Mouse (Mus musculus): ENCODE results near the gene Nfrkb. TPM values are rescaled to one million over a fixed set of nuclear protein-coding genes. Genes with fewer than 3 reads are reported as not detected.

Gene Nfrkb
- total RNA-seq, 2 experiments from 2014 or later: 13.1 TPM

DNA sequence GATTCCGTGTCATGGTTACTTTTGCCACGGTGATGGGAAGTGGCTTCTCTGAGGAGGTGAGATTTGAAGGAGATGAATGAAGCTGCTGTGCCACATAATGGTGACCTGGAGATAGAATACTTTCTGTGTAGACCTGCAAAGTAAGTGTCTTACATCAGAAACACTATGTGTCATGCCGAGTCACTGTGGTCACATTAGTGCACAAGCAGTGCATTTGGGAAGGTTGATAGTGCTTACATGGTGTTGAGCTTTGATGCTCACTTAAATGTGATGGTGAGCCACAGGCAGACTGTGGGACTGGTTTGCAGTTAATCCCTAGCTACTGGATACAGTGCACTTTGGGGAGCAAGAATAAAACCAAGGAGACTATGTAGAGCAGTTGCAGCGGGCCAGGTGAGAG is 26.2 kb downstream of the Nfrkb start:
- DNase-seq: no peak
- intact Hi-C loops (cut with DNase I): no loop called here

DNA sequence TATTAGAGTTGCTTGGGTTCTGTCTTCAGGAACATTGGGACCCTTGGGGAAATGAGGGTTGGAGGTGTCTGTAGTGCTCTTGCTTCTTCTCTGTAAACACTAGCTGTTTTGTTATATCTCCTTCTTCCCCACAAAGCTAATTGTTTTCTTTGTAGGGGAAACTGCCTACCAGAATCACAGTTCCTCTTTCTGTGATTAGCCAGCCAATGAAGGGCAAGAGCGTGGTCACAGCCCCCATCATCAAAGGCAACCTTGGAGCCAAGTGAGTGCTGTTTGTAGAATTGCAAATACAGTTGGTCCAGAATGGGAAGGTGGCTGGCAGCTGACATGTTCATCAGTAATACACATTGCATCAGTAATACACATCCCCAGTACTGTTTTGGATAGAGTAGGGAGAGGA is 32.8 kb downstream of the Nfrkb start:
- intact Hi-C loops (cut with DNase I): no loop called here
- no peak for DNase-seq

DNA sequence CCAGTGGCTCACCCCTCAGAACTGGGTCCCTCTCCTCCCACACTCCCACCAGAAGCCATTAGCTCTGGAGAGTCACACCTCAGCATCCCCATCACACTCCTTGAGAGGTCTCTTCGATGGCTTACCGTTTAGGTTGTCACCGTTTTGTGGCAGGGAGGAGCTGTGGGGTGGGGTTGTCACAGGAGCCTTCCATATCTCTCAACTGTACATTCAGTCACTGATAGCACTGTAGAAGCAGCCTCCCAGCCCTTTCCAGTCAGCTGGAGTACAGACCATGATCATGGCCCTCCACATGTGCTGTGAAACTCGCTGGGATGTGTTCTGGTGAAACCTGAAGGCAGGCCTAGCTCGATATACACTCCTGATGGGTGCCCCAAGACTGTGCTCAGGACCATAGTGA is 36.2 kb downstream of the Nfrkb start:
- intact Hi-C loops (cut with DNase I): no loop called here
- no peak for DNase-seq

DNA sequence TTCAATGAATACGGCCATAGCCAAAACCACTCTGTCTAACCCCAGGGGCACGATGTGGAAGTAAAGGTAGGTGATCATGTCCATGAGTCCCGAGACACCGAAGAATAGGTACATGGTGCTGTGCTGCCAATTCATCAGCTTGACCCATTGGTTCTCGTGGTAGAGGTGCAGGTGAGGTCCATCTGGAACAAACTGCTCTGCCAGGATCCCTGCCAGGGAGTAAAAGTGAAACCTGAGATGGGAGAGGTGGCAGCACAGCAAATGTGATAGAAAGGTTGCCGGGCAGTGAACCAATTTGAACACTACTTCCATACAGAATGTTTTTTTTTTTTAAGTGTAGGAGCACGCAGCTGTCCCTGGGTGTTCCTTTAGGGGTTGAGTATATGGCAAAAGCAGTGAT is 43.0 kb downstream of the Nfrkb start:
- intact Hi-C loops (cut with DNase I): no loop called here
- DNase-seq: no peak

DNA sequence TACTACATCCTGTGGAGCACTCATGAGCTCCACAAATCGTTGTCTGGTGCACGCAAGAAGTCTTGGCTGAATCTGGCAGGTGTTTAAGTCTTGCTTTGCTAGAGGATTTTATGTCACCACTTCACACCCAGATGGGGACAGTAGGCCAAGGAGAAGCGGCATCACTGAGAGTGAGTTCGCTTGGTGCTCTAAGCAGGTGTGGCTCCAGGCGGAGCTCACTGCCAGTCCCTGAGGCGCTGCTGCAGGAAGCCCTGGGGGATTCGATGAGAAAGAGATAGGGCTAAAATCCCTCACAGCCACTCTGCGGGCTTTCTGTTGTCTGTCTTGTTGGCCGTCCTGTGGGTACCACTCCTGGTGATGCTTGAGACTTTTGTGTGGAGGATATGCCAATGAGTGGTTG is 44.0 kb downstream of the Nfrkb start:
- no peak for DNase-seq
- intact Hi-C loops (cut with DNase I): no loop called here

DNA sequence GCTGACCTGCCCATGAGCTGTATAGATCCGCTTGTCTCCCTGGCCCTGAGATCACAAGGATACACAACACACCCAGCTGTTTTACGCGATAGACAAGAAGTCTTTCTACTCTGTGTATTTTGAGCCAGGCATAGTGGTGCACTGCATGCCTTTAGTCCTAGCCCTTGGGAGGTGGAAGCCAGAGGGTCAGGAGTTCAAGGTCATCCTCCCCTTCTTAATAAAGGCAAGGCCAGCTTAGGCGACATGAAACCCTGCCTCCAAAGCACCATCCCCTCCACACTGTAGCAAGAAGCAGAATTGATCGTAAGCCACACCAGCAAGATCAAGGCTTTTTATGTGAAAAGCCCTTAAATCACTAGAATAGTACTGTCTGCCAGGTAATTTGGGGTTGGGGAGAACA is 45.8 kb downstream of the Nfrkb start:
- no peak for DNase-seq
- intact Hi-C loops (cut with DNase I): no loop called here

DNA sequence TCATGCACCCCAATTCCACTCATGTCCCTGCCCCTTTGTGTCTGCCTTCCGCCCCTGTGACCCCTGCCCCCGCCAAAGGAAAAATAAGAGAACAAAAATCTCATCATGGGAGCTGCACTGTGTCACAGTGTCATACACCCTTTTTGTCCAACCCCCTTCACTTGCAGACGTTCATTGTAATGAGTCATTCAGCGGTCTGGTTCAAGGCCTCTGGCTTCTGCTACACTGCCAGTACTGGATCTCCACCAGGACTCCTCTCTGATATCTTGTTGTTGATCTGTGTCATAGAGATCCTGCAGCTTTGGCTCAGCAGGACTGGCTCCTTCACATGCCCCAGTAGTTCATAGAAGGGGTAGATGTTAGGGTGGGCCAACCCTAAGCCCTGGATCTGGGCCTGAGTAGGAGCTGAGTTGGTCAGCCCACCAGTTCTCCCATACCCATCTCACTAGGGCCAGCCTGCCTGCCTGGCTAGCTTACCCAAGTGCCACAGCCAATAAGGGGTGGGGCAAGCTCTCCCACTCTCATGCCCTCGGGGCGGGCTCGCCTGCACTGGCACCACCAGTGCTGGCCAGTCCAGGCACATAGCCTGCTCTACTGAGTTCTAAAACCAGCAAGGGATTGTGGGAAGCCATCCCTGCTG is 46.5 kb downstream of the Nfrkb start:
- DNase-seq: no peak
- intact Hi-C loops (cut with DNase I): no loop called here

DNA sequence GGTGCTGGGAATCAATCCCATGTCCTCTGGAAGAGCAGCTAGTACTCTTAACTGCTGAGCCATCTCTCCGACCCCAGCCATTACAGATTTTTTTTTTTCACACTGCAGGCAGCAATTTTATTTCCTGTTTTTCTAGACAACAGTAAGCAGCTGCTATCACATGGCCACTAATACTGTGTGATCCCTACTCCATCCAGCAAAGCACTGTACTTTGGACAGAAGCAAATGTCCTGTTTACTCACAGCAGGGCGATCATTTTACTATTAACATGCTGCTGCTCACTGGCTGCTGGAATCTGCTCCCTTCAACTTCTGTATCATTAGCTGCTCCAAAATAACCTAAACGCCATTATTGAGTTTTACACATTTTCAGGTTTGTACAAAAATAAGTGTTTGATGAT is 47.4 kb downstream of the Nfrkb start:
- DNase-seq: no peak
- intact Hi-C loops (cut with DNase I): no loop called here

DNA sequence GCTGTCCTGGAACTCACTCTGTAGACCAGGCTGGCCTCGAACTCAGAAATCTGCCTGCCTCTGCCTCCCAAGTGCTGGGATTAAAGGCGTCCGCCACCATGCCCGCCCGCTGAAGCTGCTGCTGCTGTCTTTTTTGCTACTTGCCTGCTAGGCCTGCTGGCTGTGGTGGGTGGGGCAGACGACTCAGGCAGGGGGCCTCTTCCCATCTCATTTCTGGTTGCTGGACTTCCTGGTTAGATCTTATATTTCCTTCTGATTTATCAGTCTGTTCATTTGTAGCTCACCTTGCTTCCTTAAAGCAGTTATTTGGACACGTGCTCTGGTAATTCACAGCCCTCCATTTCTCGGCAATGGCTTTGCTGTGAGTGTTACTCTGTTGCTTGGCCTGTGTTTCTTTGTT is 49.4 kb downstream of the Nfrkb start:
- no peak for DNase-seq
- intact Hi-C loops (cut with DNase I): no loop called here

DNA sequence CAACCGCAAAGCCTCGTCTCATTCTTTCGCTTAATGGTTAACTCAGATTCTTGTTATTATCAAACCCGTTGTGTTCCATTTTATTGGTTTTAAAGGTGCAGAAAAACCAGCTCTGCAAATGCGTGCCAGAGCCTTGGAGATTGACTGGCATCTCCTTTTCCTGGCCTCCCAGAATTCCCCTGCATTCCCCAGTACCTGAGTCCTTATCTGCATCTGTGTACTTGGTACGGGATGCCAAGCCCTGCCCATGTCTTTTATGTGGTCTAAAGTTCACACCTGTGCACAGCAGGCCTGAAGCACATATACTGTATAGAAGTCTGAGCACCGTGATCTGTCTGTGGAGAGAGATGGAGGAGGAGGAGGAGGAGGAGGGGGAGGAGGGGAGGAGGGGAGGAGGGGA is 51.9 kb downstream of the Nfrkb start:
- intact Hi-C loops (cut with DNase I): no loop called here
- no peak for DNase-seq

DNA sequence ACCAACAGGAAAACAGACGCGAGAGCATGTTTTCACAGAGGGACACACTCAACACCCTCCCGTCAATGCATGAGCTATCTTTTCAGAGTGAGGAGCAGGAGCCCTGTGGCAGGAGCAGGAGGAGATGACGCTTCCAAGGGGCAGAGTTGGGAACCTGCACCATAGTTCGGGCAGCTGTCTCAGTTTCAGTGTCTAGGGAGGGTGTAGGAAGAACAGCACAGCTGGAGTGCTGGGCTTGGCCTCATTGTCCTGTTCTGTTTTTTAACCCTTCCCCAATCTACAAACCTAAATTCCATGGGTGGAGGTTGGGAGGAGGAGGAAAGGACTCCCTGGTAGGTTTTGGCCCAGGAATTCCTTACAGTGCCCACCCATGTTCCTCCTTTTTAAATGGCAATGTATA is 52.8 kb downstream of the Nfrkb start:
- DNase-seq: no peak
- intact Hi-C loops (cut with DNase I): no loop called here

DNA sequence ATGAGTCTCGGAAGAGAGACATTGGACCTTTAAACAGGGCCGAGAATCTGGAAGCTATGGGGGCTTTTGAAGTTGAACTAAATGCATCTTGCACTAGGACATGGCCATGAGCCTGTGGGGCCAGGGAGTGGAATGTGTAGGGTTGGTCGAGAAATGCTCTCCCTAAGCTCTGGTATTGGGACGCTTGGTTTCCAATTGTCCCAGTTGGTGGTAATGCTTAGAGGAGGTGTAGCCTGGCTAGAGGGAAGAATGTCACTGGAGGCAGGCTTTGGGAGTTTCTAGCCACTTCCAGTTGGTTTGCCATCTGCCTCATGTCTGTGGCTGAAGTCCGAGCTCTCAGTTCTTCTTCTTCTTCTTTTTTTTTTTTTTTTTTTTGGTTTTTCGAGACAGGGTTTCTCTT is 53.3 kb downstream of the Nfrkb start:
- DNase-seq: no peak
- intact Hi-C loops (cut with DNase I): no loop called here

DNA sequence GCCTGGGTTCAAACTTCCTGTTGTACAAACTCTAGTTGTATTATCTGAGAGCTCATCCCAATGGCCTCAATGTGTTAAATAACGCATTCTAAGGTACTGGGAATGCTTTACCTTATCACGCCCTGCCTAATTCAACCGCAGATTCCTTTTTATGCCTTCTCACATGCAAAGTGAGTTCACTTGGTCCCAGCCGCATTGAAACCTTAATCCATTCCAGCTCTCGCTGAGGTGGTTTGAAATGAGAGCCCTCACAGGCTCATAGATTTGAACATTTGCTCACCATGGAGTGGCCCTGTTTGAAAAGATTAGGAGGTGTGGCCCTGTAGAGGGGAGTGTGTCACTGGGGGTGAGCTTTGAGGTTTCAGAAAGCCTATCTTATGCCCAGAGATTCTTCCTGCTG is 54.4 kb downstream of the Nfrkb start:
- DNase-seq: no peak
- intact Hi-C loops (cut with DNase I): no loop called here

DNA sequence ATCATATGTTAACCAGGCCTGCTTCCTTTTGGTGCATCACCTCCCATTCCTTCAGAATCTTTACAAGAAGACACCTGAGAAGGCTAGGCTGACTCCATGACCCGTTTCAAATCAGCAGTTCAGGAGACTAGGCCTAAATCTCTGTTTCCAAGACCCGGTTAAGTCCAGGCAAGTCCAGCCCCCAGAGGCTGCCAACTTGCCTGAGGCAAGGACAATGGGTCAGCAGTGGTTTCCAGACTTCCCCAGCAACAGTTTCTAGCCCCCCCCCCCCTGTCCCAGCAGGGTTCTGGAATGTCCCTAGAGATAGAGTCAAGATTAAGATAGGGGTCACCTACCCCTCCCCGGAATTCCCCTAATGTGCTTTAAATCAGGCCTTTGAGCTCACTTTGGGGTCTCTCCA is 55.5 kb downstream of the Nfrkb start:
- intact Hi-C loops (cut with DNase I): no loop called here
- no peak for DNase-seq

DNA sequence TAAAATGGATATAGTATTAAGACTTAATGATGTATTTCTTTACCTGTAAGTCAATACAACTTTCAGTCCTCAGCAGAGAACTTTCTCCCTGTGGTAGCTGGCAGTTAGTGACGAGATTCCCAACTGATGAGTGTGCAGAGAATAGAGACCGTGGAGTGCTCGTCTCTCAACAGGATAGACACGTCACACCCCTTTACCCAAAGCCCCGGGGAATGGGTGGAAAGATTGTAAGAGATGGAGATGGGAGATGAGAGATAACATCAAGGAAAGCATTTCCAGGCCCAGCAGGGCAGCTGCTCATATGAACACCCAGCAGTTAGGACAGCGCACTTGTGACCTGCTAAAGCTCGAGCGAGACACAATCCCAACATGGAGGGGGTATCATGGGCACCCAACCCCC is 58.2 kb downstream of the Nfrkb start:
- intact Hi-C loops (cut with DNase I): no loop called here

DNA sequence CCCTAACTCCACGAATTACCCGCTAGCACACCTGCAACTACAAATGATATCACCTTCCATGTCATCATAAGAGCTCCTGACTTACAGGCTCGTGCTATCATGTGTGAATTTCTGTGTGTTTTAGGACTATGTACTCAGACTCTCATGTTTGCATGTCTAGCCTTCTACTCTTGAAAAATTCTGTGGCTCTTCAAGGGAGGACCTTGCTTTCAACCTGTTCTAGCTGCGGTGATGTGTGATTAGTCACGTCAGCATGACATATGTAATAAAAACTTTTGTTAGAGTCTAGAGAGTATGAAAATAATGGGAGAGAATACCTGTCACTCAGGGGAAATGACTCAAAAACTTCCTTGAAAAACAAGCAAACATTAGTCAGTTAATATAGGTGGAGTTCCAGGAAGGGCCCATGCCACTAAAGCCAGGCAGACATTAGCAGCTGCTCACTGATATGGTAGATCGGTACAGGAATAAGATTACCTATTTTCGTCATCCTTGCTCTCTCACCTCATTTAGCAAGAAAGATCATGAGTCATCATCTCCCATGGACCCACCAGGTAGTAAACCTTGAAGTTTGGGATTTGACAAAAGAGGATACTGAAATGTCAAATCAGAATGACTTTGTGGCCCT is 63.3 kb downstream of the Nfrkb start:
- intact Hi-C loops (cut with DNase I): no loop called here
- no peak for DNase-seq

More for the DNA sequence above, 58.2 kb downstream of the Nfrkb start:
- DNase-seq: no peak

DNA sequence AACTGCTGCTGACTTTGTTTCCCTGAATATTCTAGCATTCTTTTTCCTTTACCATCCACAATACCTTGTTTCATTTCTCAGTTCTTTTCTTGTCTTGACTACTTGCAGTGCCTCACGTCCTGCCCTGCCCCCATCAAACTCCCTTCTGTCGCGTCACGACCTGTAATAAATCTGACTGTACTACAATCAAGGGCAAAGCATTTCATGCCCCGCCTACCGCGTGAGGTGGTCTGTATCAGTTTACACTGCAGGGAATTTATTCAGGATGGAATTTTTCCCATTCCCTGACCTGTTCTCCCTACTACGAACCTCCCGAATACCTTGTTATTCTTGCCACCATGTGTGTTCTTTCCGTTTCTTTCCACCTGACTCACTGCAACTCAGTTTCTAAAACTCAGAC is 66.2 kb downstream of the Nfrkb start:
- intact Hi-C loops (cut with DNase I): no loop called here

DNA sequence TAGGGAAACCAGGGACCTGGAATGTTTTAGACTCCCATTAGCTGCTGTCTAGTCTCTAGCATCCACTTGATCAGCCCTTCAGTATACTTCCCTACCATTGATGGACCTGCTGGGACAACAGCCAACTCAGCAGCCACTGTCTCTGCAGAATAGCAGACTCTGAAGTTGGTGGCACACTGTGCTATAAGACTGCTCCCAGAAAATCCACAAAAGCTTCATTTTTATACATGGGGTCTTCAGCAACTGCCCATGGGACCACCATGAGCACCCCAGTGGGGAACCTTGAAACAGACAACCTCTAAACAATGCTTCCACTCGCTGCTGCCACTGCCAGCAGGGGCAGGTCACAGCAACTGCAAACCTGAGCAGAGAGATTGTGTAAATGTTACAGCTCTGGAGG is 68.4 kb downstream of the Nfrkb start:
- no peak for DNase-seq
- intact Hi-C loops (cut with DNase I): no loop called here

More for the DNA sequence above, 66.2 kb downstream of the Nfrkb start:
- no peak for DNase-seq

DNA sequence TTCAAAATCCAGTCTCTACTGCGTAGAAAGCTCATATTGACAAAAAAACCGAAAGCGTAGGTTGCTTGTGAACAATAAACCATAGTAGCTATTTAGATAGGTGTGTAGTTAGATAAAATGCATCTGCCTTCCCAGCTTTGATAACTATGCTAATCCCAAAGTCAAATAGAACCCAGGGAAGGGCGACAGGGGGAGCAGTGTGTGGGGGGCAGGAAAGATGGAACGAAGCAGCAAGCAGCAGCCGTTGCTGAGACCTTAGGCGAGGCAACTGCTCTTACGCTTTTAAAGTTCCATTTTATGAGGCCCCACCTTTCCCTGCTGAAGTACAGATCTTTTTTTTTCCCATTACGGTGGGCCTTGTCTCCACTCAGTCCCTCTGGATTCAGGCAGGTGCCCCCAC is 77.2 kb downstream of the Nfrkb start:
- DNase-seq: no peak
- intact Hi-C loops (cut with DNase I): no loop called here

DNA sequence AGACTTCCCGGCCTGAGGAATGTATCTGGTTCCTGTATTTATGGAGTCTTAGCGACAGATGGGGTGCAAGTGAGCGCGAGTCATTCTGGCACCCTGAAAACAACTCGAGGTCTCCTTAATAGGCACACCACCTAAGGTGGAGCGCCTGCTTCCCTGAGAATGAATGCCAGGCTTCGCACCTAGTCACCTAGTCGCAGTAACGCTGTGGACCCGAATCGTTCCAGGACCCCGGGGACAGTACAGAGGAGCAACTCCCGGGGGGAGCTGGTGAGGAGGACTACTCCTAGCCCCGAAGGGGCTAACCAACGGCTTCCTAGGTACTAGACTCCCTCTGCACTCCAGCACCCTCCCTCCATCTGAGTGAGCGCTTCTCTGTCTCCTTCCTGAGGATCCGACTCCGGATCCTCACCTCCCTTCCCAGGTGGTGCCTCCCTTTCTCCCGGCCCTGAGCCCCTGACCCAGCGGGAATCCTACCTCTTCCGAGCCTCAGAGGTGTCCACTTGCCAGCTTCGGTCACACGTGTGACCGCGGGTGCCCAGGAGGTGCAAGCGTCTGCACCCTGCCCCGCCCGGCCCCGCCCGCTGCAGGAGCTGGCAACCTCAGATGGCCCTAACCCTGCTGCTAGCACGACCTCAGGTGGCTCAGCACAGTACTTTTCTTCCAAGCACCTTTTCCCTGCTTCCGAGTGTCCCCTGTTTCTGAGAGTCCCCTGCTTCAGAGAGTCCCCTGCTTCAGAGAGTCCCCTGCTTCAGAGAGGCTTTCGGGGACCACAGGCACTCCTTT is 77.9 kb downstream of the Nfrkb start, which contains the start of gene Tmem45b:
Tmem45b (minus strand) TSS at position 771 of the 783 bp plus-strand sequence.
- no peak for DNase-seq
- intact Hi-C loops (cut with DNase I): no loop called here
